Mouse (Mus musculus) forebrain, embryonic 16.5 days (tissue): ENCODE measurements around the gene 4930426L09Rik. TPM values are rescaled to one million over a fixed set of nuclear protein-coding genes. Genes with fewer than 3 reads are reported as not detected.

Experiments used
- ATAC-seq: fragments of 200-750 bp; cut with Nextera tagmentation; 2 replicates; pipeline ENCODE4 v1.8.0; 2017; ENCODE audit warnings: mild to moderate bottlenecking, moderate library complexity
- H3K27ac ChIP-seq: fragments of 300-500 bp; sonication (generic); 2 replicates; pipeline ENCODE4 v1.5.1; 2014; ENCODE audit warnings: low read length, control low read depth
- H3K27me3 ChIP-seq: fragments of 300-500 bp; sonication (generic); replicated peaks from 2 replicates; pipeline ENCODE4 v1.6.1; 2014; ENCODE audit warnings: low read length; ENCODE audit not compliant: control insufficient read depth, insufficient read depth
- H3K36me3 ChIP-seq: fragments of 300-500 bp; sonication (generic); 2 replicates; pipeline ENCODE4 v1.6.1; 2014; ENCODE audit not compliant: control insufficient read depth, insufficient read depth
- H3K4me1 ChIP-seq: fragments of 300-500 bp; sonication (generic); replicated peaks from 2 replicates; pipeline ENCODE4 v1.6.1; 2014; ENCODE audit warnings: low read length; ENCODE audit not compliant: control insufficient read depth, insufficient read depth
- H3K4me2 ChIP-seq: fragments of 300-500 bp; sonication (generic); 2 replicates; pipeline ENCODE4 v1.6.1; 2014; ENCODE audit warnings: mild to moderate bottlenecking, low read length, control low read depth
- H3K4me3 ChIP-seq: fragments of 300-500 bp; sonication (generic); replicated peaks from 2 replicates; pipeline ENCODE4 v1.5.1; 2014; ENCODE audit warnings: mild to moderate bottlenecking, low read length, control low read depth
- H3K9ac ChIP-seq: fragments of 300-500 bp; sonication (generic); replicated peaks from 2 replicates; pipeline ENCODE4 v1.6.1; 2014; ENCODE audit warnings: low read depth, low read length, control low read depth
- H3K9me3 ChIP-seq: fragments of 300-500 bp; sonication (generic); 2 replicates; pipeline ENCODE4 v1.6.1; 2016; ENCODE audit warnings: low read length; ENCODE audit not compliant: control insufficient read depth
- WGBS: fragments of 180-500 bp; shearing (Covaris S2); extraction: QIAGEN DNeasy Blood & Tissue Kit; methylation state at CpG from one replicate; pipeline ENCODE4 v1.1.7; 2014; 5-methylcytosine and 5-hydroxymethylcytosine counted together
- polyA plus RNA-seq: library from polyadenylated mRNA; unstranded; fragments of >200 nt; fragmentation: Nextera tagmentation; extraction: Ambion mirVana; gene quantifications from 2 replicates; pipeline ENCODE4 v1.2.1, GENCODE M21; 2015

4930426L09Rik gene
- polyA plus RNA-seq: 0.50 and 0.57 TPM in 2 replicates

DNA sequence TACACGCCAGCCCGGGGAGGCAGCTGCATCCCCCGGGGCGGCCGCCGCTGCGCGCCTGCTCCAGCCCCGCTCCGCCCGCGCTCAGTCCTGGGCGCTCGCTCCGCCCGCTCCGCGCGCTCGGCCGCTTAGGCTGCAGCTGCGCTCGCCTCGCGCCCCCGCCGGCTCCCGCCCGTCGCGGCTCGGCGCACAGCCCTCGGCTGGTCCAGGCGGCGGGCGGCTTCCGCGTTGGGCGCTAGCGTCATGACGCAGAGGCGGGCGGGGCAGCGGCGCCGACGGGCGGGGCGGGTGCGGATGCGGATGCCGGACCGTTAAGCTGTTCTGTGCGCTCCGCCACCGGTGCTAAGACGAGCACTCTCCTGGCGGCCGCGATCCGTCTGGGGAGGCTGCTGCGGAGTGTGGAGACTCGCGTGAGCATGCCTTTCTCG lies at the start of gene 4930426L09Rik, which contains the start of gene Pip4k2a:
TSS of gene 4930426L09Rik (plus strand) at position 290 of the 425 bp plus-strand sequence.
TSS of gene Pip4k2a (minus strand) at position 73 of the 425 bp plus-strand sequence.
- under 1% methylated on average over 66 of the region's 66 CpGs for WGBS
- ATAC-seq: peak; percentile 98

DNA sequence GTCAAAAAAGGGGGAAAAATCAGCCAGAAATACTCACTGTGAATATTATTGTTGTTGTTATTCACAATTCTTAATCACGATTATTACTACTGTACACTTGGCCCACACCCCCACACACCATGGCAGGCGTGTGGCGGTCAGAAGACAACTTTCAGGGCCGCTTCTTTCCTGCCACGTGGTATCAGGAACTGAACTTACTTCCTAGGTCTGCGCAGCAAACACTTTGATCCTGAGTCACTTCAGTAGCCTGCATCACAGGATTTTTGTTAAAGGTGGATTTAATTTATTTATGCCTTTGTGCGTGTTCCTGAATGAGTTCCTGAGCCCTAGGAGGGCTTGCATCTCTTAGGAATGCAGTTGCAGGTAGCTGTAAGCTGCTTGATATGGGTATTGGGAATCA lies 49.4 kb upstream of the 4930426L09Rik start:
- WGBS: 83% methylated on average over 7 of the region's 7 CpGs
- H3K4me3 ChIP-seq: no peak overlapping the region
- peaks cover 5% of the 10 kb centered on the region; the same call in 1 of the 2 replicates for H3K4me1 ChIP-seq
- H3K4me2 ChIP-seq: no peak overlapping the region
- H3K27ac ChIP-seq: no peak overlapping the region
- H3K9me3 ChIP-seq: no peaks in the 10 kb centered on the region
- H3K36me3 ChIP-seq: no peaks in the 10 kb centered on the region
- H3K9ac ChIP-seq: no peak overlapping the region
- H3K27me3 ChIP-seq: no peaks in the 10 kb centered on the region
- ATAC-seq: no peak

More for the DNA sequence above, at the start of gene 4930426L09Rik, which contains the start of gene Pip4k2a:
- Histone ChIP-seq H3K9ac (peak within 1 kb of the TSS; percentile 85), H3K27ac (peak within 1 kb of the TSS; percentile 91), H3K4me1 (peaks cover 16% of the 10 kb centered on the region), H3K9me3 (no peaks in the 10 kb centered on the region), H3K27me3 (no peaks in the 10 kb centered on the region), H3K4me2 (peak within 1 kb of the TSS; percentile 75), H3K4me3 (peak within 1 kb of the TSS; percentile 82), H3K36me3 (no peaks in the 10 kb centered on the region)

DNA sequence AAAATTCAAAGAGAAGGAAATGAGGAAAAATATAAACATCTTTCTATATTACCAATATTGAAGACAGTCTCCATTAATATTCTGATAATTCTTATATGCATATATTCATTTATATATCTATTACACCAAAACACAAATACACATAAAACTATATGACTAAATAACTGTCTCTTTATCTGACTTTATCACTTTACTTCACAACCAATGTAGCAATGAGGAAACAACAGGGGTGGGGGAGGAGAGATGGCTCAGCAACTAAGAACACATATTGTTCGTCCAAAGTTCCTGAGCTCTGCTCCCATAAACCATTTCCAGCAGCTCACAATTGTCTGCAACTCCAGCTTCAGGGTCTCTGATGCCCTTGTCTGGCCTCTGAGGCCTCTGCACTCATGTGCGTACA lies 47.4 kb upstream of the 4930426L09Rik start:
- 89% methylated on average over 2 of the region's 2 CpGs for WGBS
- H3K9me3 ChIP-seq: no peaks in the 10 kb centered on the region
- H3K4me2 ChIP-seq: no peak overlapping the region
- H3K36me3 ChIP-seq: no peaks in the 10 kb centered on the region
- H3K4me3 ChIP-seq: no peak overlapping the region
- no peak for ATAC-seq
- H3K9ac ChIP-seq: no peak overlapping the region
- no peak overlapping the region for H3K27ac ChIP-seq
- H3K27me3 ChIP-seq: no peaks in the 10 kb centered on the region
- peaks cover 5% of the 10 kb centered on the region; the same call in 1 of the 2 replicates for H3K4me1 ChIP-seq

DNA sequence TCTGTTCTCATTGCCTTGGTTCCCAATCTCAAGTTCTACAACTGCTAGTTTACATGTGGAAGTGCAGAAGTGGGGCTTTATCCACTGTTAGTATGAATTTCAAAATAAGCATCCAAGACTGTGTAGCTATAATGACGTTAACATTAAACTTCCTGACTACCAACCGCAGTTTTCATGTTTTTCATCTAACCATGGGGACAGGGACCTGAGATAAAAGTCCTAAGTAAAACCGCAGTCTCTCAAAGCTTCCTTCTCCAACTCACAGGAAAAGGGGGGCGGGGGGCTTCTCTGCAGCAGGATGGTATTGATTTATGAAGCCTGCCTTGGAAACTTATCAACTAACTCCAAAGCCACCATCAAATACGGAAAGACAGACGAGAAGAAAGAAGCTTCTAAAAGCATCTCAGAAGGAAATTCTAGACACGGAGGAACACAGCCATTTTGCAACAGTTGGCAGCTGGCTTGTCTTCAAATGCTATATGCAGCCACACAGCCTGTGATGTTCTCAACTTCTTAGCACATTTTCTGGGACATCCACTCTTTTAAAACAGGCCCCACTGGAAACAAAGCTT lies 46.0 kb upstream of the 4930426L09Rik start:
- ATAC-seq: no peak
- H3K9me3 ChIP-seq: no peaks in the 10 kb centered on the region
- H3K4me2 ChIP-seq: no peak overlapping the region
- H3K36me3 ChIP-seq: no peaks in the 10 kb centered on the region
- WGBS: 78% methylated on average over 7 of the region's 7 CpGs
- peaks cover 5% of the 10 kb centered on the region; the same call in 1 of the 2 replicates for H3K4me1 ChIP-seq
- no peak overlapping the region for H3K9ac ChIP-seq
- no peak overlapping the region for H3K4me3 ChIP-seq
- no peaks in the 10 kb centered on the region for H3K27me3 ChIP-seq
- H3K27ac ChIP-seq: no peak overlapping the region

DNA sequence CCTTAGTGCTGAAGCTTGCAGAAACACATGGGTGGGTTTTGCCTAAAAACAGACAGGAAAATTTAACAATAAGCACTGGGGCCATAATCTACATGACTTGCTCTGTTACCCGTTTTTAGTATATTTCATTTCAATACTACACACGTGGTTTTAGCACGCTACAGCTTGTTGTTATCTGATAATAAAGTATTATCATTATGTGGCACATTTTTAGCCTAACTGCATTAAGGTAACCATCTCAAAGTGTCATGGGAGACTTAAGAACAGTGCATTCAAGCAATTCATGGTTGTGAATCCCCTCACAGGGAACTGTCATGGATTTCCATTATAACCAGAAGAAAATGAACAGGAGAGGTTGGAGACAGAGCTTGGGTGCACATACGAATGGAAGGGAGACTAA lies 43.7 kb upstream of the 4930426L09Rik start:
- no peak overlapping the region for H3K4me3 ChIP-seq
- 84% methylated on average over 4 of the region's 4 CpGs for WGBS

DNA sequence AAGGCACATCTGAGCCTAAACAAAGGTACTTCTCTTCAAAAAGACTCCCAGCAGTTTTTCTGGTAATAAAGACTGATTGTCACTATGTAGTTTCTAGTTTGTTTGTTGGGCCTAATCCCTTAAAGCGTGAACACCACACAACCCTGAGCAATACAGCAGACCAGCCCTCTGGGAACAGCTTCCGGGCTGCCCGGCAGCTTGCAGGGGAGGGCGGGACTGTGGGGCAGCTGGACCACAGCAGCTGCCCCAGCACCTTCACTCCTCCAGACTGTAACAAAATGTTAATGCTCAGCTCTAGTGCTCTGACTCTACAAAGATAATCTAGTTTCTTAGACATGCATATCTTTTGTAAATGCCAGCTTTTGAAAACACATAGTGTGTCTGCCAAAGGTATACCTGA lies 43.1 kb upstream of the 4930426L09Rik start:
- H3K27ac ChIP-seq: no peak overlapping the region
- no peak overlapping the region for H3K4me2 ChIP-seq
- no peaks in the 10 kb centered on the region for H3K27me3 ChIP-seq
- ATAC-seq: no peak
- H3K9ac ChIP-seq: no peak overlapping the region
- 39% methylated on average over 4 of the region's 4 CpGs for WGBS
- no peak overlapping the region for H3K4me3 ChIP-seq
- H3K4me1 ChIP-seq: no peaks in the 10 kb centered on the region
- no peaks in the 10 kb centered on the region for H3K9me3 ChIP-seq
- no peaks in the 10 kb centered on the region for H3K36me3 ChIP-seq

More for the DNA sequence above, 43.7 kb upstream of the 4930426L09Rik start:
- ATAC-seq: no peak
- H3K27me3 ChIP-seq: no peaks in the 10 kb centered on the region
- no peak overlapping the region for H3K9ac ChIP-seq
- no peaks in the 10 kb centered on the region for H3K36me3 ChIP-seq
- no peaks in the 10 kb centered on the region for H3K9me3 ChIP-seq
- H3K27ac ChIP-seq: no peak overlapping the region
- H3K4me1 ChIP-seq: no peaks in the 10 kb centered on the region
- H3K4me2 ChIP-seq: no peak overlapping the region

DNA sequence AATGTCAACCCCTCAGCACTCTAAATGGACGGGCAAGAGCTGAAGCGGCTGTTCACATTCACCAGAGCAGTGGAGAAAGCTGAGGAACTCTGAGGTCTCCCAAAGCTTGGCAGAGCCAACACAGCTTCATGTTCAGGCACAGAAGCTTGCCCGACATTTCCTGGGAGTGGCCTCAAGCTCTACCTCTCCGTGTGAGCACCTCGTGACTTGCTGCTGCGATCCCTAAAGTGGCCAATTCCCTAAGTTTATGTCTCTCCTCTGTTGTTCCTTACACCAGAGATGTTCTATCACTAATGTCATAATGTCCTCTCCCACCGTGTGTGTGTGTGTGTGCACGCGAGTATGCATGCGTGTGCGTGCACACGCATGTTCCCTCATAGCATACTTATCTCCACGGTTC lies 42.5 kb upstream of the 4930426L09Rik start:
- Histone ChIP-seq H3K4me2 (no peak overlapping the region), H3K4me1 (no peaks in the 10 kb centered on the region), H3K27ac (no peak overlapping the region), H3K4me3 (no peak overlapping the region), H3K36me3 (no peaks in the 10 kb centered on the region), H3K9me3 (no peaks in the 10 kb centered on the region), H3K27me3 (no peaks in the 10 kb centered on the region), H3K9ac (no peak overlapping the region)
- ATAC-seq: no peak
- 94% methylated on average over 13 of the region's 13 CpGs for WGBS

DNA sequence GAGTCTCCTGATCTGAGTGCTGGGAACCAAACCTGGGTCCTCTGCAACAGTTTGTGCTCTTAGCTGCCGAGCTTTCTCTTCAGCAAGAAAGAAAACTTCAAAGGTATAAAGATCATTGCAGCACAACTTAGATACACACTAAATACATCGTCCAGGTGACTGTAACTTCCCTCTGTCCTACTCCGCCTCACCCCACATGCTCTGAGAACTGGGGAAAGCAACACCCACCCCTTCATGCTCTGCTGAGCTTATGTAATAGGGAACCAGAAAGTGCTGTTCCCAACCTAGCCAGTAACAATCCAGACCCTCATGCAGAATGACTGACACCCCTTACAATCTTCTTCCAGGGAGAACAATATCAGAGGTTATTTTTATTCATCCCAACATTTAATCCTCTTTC lies 41.7 kb upstream of the 4930426L09Rik start:
- no peaks in the 10 kb centered on the region for H3K27me3 ChIP-seq
- H3K4me2 ChIP-seq: no peak overlapping the region
- no peaks in the 10 kb centered on the region for H3K4me1 ChIP-seq
- H3K36me3 ChIP-seq: no peaks in the 10 kb centered on the region
- WGBS: 71% methylated on average over 3 of the region's 3 CpGs
- no peak for ATAC-seq
- no peak overlapping the region for H3K4me3 ChIP-seq
- no peak overlapping the region for H3K27ac ChIP-seq
- no peaks in the 10 kb centered on the region for H3K9me3 ChIP-seq
- H3K9ac ChIP-seq: no peak overlapping the region

DNA sequence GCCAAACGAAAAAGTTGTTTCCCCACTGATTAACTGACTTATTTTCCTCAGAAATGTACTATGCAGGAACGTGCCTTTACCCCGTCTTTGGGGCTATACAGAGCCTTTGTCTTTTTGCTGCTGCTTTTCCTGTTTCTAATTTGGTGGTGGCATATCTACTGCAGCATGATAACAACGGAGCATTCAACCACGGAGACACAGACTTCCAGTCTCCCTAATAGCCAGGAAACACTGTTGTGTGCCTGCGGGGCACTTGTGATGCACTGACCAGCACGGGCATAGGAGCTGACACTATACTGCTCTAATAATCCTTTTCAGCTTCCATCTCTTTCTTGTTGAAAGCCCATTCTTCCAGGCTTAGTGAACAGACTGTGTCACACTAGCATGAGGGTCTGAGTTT lies 41.2 kb upstream of the 4930426L09Rik start:
- 39% methylated on average over 7 of the region's 7 CpGs for WGBS

More for the DNA sequence above, 41.2 kb upstream of the 4930426L09Rik start:
- Histone ChIP-seq H3K9me3 (no peaks in the 10 kb centered on the region), H3K4me3 (no peak overlapping the region), H3K36me3 (no peaks in the 10 kb centered on the region), H3K27me3 (no peaks in the 10 kb centered on the region), H3K9ac (no peak overlapping the region), H3K4me2 (no peak overlapping the region), H3K27ac (no peak overlapping the region), H3K4me1 (no peaks in the 10 kb centered on the region)
- no peak for ATAC-seq
